Mouse (Mus musculus): Measurements from ENCODE around the gene Iyd. TPM values are rescaled to one million over a fixed set of nuclear protein-coding genes. Genes with fewer than 3 reads are reported as not detected.
"Not testable (repeated sequence)": the region's sequence is repeated elsewhere in the genome, so short reads cannot be mapped to it uniquely, and the experiment has no call there.

Iyd gene
- polyA plus RNA-seq (2015; fragmentation: Nextera tagmentation; extraction: Ambion mirVana), result 4.1 and 5.1 TPM in 2 replicates

- no peaks in the 10 kb centered on the region for H3K9me3 ChIP-seq (ENCODE audit: control insufficient read depth)
- H3K4me2 ChIP-seq (replicated peaks; ENCODE audit: low read depth), result peak within 1 kb of the TSS; percentile 37; the same call in 1 of the 2 replicates
- no peak within 1 kb of the TSS for H3K4me3 ChIP-seq (ENCODE audit: low read depth, low read length)
- H3K9ac ChIP-seq (ENCODE audit: low read depth, low read length), result no peak within 1 kb of the TSS
- 61% methylated on average over 16 of the region's 16 CpGs for WGBS
- TF ChIP-seq CTCF (IDR thresholded peaks at IDR 0.05; ENCODE audit: low read depth), result no peak
- no peaks in the 10 kb centered on the region for H3K36me3 ChIP-seq (ENCODE audit: control insufficient read depth, insufficient read depth)
- H3K27me3 ChIP-seq (replicated peaks; ENCODE audit: control insufficient read depth, insufficient read depth, low read length), result no peaks in the 10 kb centered on the region
- ATAC-seq, result peak; percentile 97
- no peak within 1 kb of the TSS for H3K27ac ChIP-seq (ENCODE audit: low read depth, low read length)
- no peaks in the 10 kb centered on the region for H3K4me1 ChIP-seq (replicated peaks; ENCODE audit: control insufficient read depth, insufficient read depth, low read length)
Measured at GRCm38 (mm10) chr10:3540003-3540827, at the start of gene Iyd. Gene Iyd (plus strand): TSS chr10:3540240.

GRCm38 (mm10) chr10:3496791-3497190 lies 43.2 kb upstream of the Iyd start:
- ATAC-seq, result no peak
- Histone ChIP-seq H3K4me2 (replicated peaks; ENCODE audit: low read depth) (no peak overlapping the region), H3K9me3 (ENCODE audit: control insufficient read depth) (no peaks in the 10 kb centered on the region), H3K4me3 (ENCODE audit: low read depth, low read length) (no peak overlapping the region), H3K9ac (ENCODE audit: low read depth, low read length) (no peak overlapping the region), H3K27me3 (replicated peaks; ENCODE audit: control insufficient read depth, insufficient read depth, low read length) (no peaks in the 10 kb centered on the region), H3K4me1 (replicated peaks; ENCODE audit: control insufficient read depth, insufficient read depth, low read length) (no peaks in the 10 kb centered on the region), H3K27ac (ENCODE audit: low read depth, low read length) (no peak overlapping the region), H3K36me3 (ENCODE audit: control insufficient read depth, insufficient read depth) (no peaks in the 10 kb centered on the region)
- WGBS, result 85% methylated on average over 2 of the region's 2 CpGs
- TF ChIP-seq CTCF (IDR thresholded peaks at IDR 0.05; ENCODE audit: low read depth), result no peak

DNA sequence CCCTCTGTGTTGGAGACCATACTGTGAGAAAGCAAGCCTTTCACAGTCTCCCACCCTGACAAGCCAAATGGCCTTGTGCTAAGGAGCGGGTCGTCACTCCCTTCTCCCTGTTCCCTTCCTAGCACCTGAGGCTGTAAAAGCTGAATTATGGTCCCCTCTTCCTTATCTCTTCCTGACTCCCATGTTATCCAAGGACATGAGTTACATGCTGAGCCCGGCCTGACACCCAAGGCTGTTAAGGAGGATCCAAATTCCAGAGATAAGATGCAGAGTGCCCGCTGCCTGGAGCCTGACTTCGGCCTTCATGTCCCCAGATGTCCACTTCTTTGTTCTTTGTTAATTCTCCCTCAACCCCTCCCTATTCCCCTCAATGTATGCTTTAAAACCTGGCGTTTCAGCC lies 39.2 kb upstream of the Iyd start:
- H3K9ac ChIP-seq (ENCODE audit: low read depth, low read length); H3K9me3 ChIP-seq (ENCODE audit: control insufficient read depth); H3K27ac ChIP-seq (ENCODE audit: low read depth, low read length); H3K4me3 ChIP-seq (ENCODE audit: low read depth, low read length); ATAC-seq; H3K36me3 ChIP-seq (ENCODE audit: control insufficient read depth, insufficient read depth); H3K27me3 ChIP-seq (replicated peaks; ENCODE audit: control insufficient read depth, insufficient read depth, low read length); H3K4me1 ChIP-seq (replicated peaks; ENCODE audit: control insufficient read depth, insufficient read depth, low read length); H3K4me2 ChIP-seq (replicated peaks; ENCODE audit: low read depth): not testable (repeated sequence)
- 61% methylated on average over 6 of the region's 6 CpGs for WGBS

GRCm38 (mm10) chr10:3507484-3508221 lies 32.4 kb upstream of the Iyd start:
- no peak overlapping the region for H3K27ac ChIP-seq (ENCODE audit: low read depth, low read length)
- H3K4me3 ChIP-seq (ENCODE audit: low read depth, low read length), result no peak overlapping the region
- H3K4me2 ChIP-seq (replicated peaks; ENCODE audit: low read depth), result no peak overlapping the region
- no peaks in the 10 kb centered on the region for H3K4me1 ChIP-seq (replicated peaks; ENCODE audit: control insufficient read depth, insufficient read depth, low read length)
- ATAC-seq, result peak; percentile 58
- TF ChIP-seq CTCF (IDR thresholded peaks at IDR 0.05; ENCODE audit: low read depth), result no peak
- H3K27me3 ChIP-seq (replicated peaks; ENCODE audit: control insufficient read depth, insufficient read depth, low read length), result no peaks in the 10 kb centered on the region
- H3K36me3 ChIP-seq (ENCODE audit: control insufficient read depth, insufficient read depth), result no peaks in the 10 kb centered on the region
- WGBS, result 43% methylated on average over 8 of the region's 8 CpGs
- no peak overlapping the region for H3K9ac ChIP-seq (ENCODE audit: low read depth, low read length)
- H3K9me3 ChIP-seq (ENCODE audit: control insufficient read depth), result no peaks in the 10 kb centered on the region

DNA sequence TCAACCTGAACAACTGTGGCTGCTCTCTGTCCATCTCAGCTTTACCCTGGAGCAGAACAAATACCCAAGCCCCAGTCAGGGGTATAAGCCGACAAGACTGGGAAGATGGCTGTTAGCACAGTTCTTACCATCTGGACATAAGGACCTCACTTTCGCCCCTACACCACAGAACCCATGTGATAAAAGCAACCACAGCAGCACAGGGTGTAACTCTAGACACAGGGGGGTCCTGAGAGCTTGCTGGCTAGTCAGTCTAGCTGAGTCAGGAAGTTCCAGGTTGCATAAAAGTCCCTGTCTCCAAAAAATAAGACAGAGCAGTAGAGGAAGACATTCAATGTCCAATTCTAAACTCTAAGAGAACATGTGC lies 31.8 kb upstream of the Iyd start:
- H3K36me3 ChIP-seq (ENCODE audit: control insufficient read depth, insufficient read depth), result no peaks in the 10 kb centered on the region
- H3K9ac ChIP-seq (ENCODE audit: low read depth, low read length), result no peak overlapping the region
- WGBS, result 78% methylated on average over 2 of the region's 2 CpGs
- H3K9me3 ChIP-seq (ENCODE audit: control insufficient read depth), result no peaks in the 10 kb centered on the region
- no peak for ATAC-seq
- H3K27ac ChIP-seq (ENCODE audit: low read depth, low read length), result no peak overlapping the region
- no peak overlapping the region for H3K4me3 ChIP-seq (ENCODE audit: low read depth, low read length)
- no peak for TF ChIP-seq CTCF (IDR thresholded peaks at IDR 0.05; ENCODE audit: low read depth)
- H3K4me2 ChIP-seq (replicated peaks; ENCODE audit: low read depth), result no peak overlapping the region
- H3K4me1 ChIP-seq (replicated peaks; ENCODE audit: control insufficient read depth, insufficient read depth, low read length), result no peaks in the 10 kb centered on the region
- no peaks in the 10 kb centered on the region for H3K27me3 ChIP-seq (replicated peaks; ENCODE audit: control insufficient read depth, insufficient read depth, low read length)

- WGBS, result 73% methylated on average over 2 of the region's 2 CpGs
- Histone ChIP-seq H3K27ac (ENCODE audit: low read depth, low read length) (no peak overlapping the region), H3K9me3 (ENCODE audit: control insufficient read depth) (no peaks in the 10 kb centered on the region), H3K27me3 (replicated peaks; ENCODE audit: control insufficient read depth, insufficient read depth, low read length) (no peaks in the 10 kb centered on the region), H3K9ac (ENCODE audit: low read depth, low read length) (no peak overlapping the region), H3K36me3 (ENCODE audit: control insufficient read depth, insufficient read depth) (no peaks in the 10 kb centered on the region), H3K4me3 (ENCODE audit: low read depth, low read length) (no peak overlapping the region), H3K4me1 (replicated peaks; ENCODE audit: control insufficient read depth, insufficient read depth, low read length) (no peaks in the 10 kb centered on the region), H3K4me2 (replicated peaks; ENCODE audit: low read depth) (no peak overlapping the region)
- ATAC-seq, result no peak
- TF ChIP-seq CTCF (IDR thresholded peaks at IDR 0.05; ENCODE audit: low read depth), result no peak
Measured at GRCm38 (mm10) chr10:3508746-3509145, 31.3 kb upstream of the Iyd start.

All from intestine, postnatal 0 days (tissue).